Mouse (Mus musculus): ENCODE data around the gene Sh2b3. TPM values are rescaled to one million over a fixed set of nuclear protein-coding genes. Genes with fewer than 3 reads are reported as not detected.

Sh2b3 gene
- total and polyA plus RNA-seq, 3 experiments, result 22.8 to 38.3 (median 35.4) TPM

DNA sequence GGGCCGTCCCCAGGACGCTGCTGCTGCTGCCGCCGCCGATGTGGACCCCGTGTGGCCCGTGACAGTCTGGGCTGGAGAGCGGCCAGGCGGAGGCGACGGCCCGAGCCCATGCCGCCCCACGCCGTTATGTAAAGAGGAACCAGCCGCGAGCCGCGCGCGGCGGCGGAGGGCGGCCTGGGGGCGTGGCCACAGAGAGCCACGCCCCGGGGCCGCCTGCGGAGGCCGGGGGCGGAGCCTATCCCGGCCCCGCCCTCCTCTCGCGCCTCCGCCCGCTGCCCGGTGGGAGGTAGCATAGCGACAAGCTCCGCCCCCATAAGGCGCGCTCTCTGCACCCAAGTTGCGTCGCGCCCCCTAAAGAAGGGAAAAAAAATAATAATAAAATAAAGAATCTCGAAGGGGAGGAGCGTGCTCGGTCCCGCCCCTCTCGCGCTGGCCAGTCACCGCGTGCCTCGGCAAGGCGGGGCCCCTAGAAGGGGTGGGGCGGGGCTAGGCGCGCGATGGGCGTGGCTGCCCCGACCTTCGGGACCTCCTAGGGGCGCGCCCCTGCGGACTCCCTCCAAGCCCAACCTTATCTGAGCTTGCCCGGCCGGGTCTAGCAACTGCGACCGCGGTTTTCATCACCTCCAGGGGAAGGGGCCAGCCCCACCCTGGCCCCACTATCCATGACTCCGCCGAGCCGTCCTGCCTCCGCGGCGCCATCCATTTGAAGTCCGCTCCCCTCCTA lies 592 bp downstream of the Sh2b3 start:
- H3K79me2 ChIP-seq (replicated peaks; ENCODE audit: control insufficient read depth, extremely low read depth, insufficient read depth, poor library complexity, severe bottlenecking), result peaks cover 38% of the 10 kb centered on the region
- H3K4me3 ChIP-seq (replicated peaks in 1 of 3; ENCODE audit: low read depth in 2 of 3, low read length in 2 of 3, poor library complexity in 1 of 3), result peak overlapping the region; percentile 61 to 86 (median 78)
- H3K27ac ChIP-seq (ENCODE audit: insufficient read depth, low read depth), result peak overlapping the region; percentile 94
- dilution Hi-C loops (cut with MboI; ENCODE audit: extremely low pct_ligation_motif_present, extremely low pct_unique_long_range_greater_than_20kb, low sequenced_read_pairs) (no loop called here), in situ Hi-C loops (cut with MboI; ENCODE audit: low pct_ligation_motif_present, low pct_unique_long_range_greater_than_20kb, low sequenced_read_pairs) (no loop called here)
- DNase-seq (ENCODE audit: extremely low read depth), result peak; percentile 94
- peak overlapping the region; percentile 82 for H3K4me2 ChIP-seq (ENCODE audit: insufficient read depth, low read depth, poor library complexity, severe bottlenecking)
- peak overlapping the region; percentile 92 for H3K9ac ChIP-seq (ENCODE audit: insufficient read depth, low read depth)
- TF ChIP-seq HCFC1 (IDR thresholded peaks at IDR 0.05; ENCODE audit: low read depth, low read length), result no peak
- TF ChIP-seq TCF12 (IDR thresholded peaks at IDR 0.05; ENCODE audit: low read depth, low read length), result peak; percentile 76
- no peak for TF ChIP-seq E2F4 (IDR thresholded peaks at IDR 0.05; ENCODE audit: insufficient replicate concordance, low read depth, low read length)
- TF ChIP-seq POLR2AphosphoS2 (IDR thresholded peaks at IDR 0.05; ENCODE audit: low read depth, low read length), result peak; percentile 71
- TF ChIP-seq ZMIZ1 (IDR thresholded peaks at IDR 0.05; ENCODE audit: low read depth, low read length), result peak; percentile 92
- no peak; the same call in 1 of the 2 replicates for TF ChIP-seq UBTF (IDR thresholded peaks at IDR 0.05; ENCODE audit: low read depth, low read length)
- peak; percentile 88 for TF ChIP-seq POLR2A (IDR thresholded peaks at IDR 0.05; ENCODE audit: low read depth, low read length)
- 0 out of 2 replicates have a peak, but pooled peaks have one; percentile 14 for TF ChIP-seq NRF1 (IDR thresholded peaks at IDR 0.05; ENCODE audit: low read depth, low read length)
- 0 out of 2 replicates have a peak, but pooled peaks have one; percentile 4 for TF ChIP-seq TBP (conservative IDR thresholded peaks at IDR 0.05; ENCODE audit: low read depth, low read length)
- TF ChIP-seq MAZ (IDR thresholded peaks at IDR 0.05; ENCODE audit: low read depth, low read length), result peak; percentile 85
- peak; percentile 93 for TF ChIP-seq NELFE (IDR thresholded peaks at IDR 0.05; ENCODE audit: low read depth, low read length)
- 0 out of 2 replicates have a peak, but pooled peaks have one; percentile 32 for TF ChIP-seq MAX (IDR thresholded peaks at IDR 0.05; ENCODE audit: low read length)
- peak; percentile 81 for TF ChIP-seq ZNF384 (IDR thresholded peaks at IDR 0.05; ENCODE audit: low read depth, low read length)
- TF ChIP-seq CHD2 (IDR thresholded peaks at IDR 0.05; ENCODE audit: low read length), result no peak
- TF ChIP-seq MXI1 (IDR thresholded peaks at IDR 0.05; ENCODE audit: low read depth, low read length), result peak; percentile 46
- no peak for TF ChIP-seq USF2 (conservative IDR thresholded peaks at IDR 0.05; ENCODE audit: low read depth, low read length)
- TF ChIP-seq MEF2A (IDR thresholded peaks at IDR 0.05; ENCODE audit: borderline replicate concordance, low read depth, low read length), result no peak
- TF ChIP-seq USF1 (IDR thresholded peaks at IDR 0.05; ENCODE audit: low read depth, low read length), result no peak
- no peaks in the 10 kb centered on the region for H3K27me3 ChIP-seq (replicated peaks)
- H3K36me3 ChIP-seq (replicated peaks in 1 of 2; ENCODE audit: control insufficient read depth in 1 of 2, insufficient read depth in 1 of 2, low read length in 1 of 2), result peaks cover 8 to 9% of the 10 kb centered on the region in 2 experiments
- H3K4me1 ChIP-seq (ENCODE audit: control insufficient read depth in 1 of 2, insufficient read depth in 2 of 2), result peaks cover 20 to 31% of the 10 kb centered on the region in 2 experiments
- H3K9me3 ChIP-seq (replicated peaks; ENCODE audit: low read length), result peaks cover 8% of the 10 kb centered on the region
